8 mouse cellular contexts compared by ENCODE assay signal in genomic region chr4:3083161-3084020, GRCm38 (mm10).
DNase-seq lines count a peak whose midpoint lies in the region; ATAC-seq lines count a peak whose summit lies in the region.

No protein-coding gene starts in this region.

- peaks cover 60% of the 10 kb centered on the region for H3K9me3 ChIP-seq in heart, embryonic 16.5 days (replicated peaks; ENCODE audit: control insufficient read depth, low read length)
- peaks cover 90% of the 10 kb centered on the region for H3K9me3 ChIP-seq in neural tube, embryonic 13.5 days

- H3K4me1 ChIP-seq in heart, embryonic 16.5 days (ENCODE audit: control insufficient read depth, insufficient read depth, low read length): no peaks in the 10 kb centered on the region
- H3K4me1 ChIP-seq in neural tube, embryonic 13.5 days (replicated peaks): no peaks in the 10 kb centered on the region

- H3K36me3 ChIP-seq in heart, embryonic 16.5 days (ENCODE audit: control insufficient read depth, insufficient read depth): no peaks in the 10 kb centered on the region
- H3K36me3 ChIP-seq in neural tube, embryonic 13.5 days: no peaks in the 10 kb centered on the region

- no peaks in the 10 kb centered on the region for H3K27me3 ChIP-seq in heart, embryonic 16.5 days (ENCODE audit: control insufficient read depth, insufficient read depth, low read length)
- no peaks in the 10 kb centered on the region for H3K27me3 ChIP-seq in neural tube, embryonic 13.5 days

- H3K9ac ChIP-seq in heart, embryonic 16.5 days (ENCODE audit: low read length): no peak overlapping the region
- no peak overlapping the region for H3K9ac ChIP-seq in neural tube, embryonic 13.5 days

- peak; percentile 28 for ATAC-seq in heart, embryonic 16.5 days (replicated peaks; ENCODE audit: extremely low read depth, insufficient read depth, low FRiP score)
- peak; percentile 30 for ATAC-seq in neural tube, embryonic 13.5 days (ENCODE audit: low read depth)

- 49% methylated on average over 8 of the region's 8 CpGs for WGBS in heart, embryonic 16.5 days
- WGBS in neural tube, embryonic 13.5 days: 53% methylated on average over 8 of the region's 8 CpGs

- intact Hi-C loops in left cerebral cortex, postnatal 25 days (cut with DNase I): no loop called here

- DNase-seq in gastrocnemius, postnatal 4 days (ENCODE audit: low spot score in 2 of 2): peak; percentile 27 to 46
- no peak for DNase-seq in gastrocnemius, postnatal 25 days
- peak; percentile 51 for DNase-seq in ZHBTc4 (ENCODE audit: low read depth, low spot score)
- peak; percentile 25 for DNase-seq in liver
- no peak for DNase-seq in layer of hippocampus, adult 8-10 months (ENCODE audit: low spot score in 2 of 2)
- no peak for DNase-seq in left cerebral cortex, postnatal 25 days (ENCODE audit: low spot score in 2 of 2)

- no peak overlapping the region for H3K4me3 ChIP-seq in heart, embryonic 16.5 days (ENCODE audit: low read length)
- H3K4me3 ChIP-seq in neural tube, embryonic 13.5 days: no peak overlapping the region

- H3K27ac ChIP-seq in heart, embryonic 16.5 days (ENCODE audit: low read length): no peak overlapping the region
- H3K27ac ChIP-seq in neural tube, embryonic 13.5 days (replicated peaks): no peak overlapping the region

- no peak overlapping the region for H3K4me2 ChIP-seq in heart, embryonic 16.5 days (ENCODE audit: low read depth, low read length)
- no peak overlapping the region for H3K4me2 ChIP-seq in neural tube, embryonic 13.5 days

Comparison
In these comparisons a context has a peak if more than half of its experiments do, and no peak if none do; other contexts are left out.
1. DNase-seq: peak in gastrocnemius, postnatal 4 days (2 of 2), ZHBTc4 (single experiment) and liver (single experiment); none in gastrocnemius, postnatal 25 days (single experiment), layer of hippocampus, adult 8-10 months (0 of 2) and left cerebral cortex, postnatal 25 days (0 of 2).